8 mouse cellular contexts compared by ENCODE assay signal in the genomic region with DNA sequence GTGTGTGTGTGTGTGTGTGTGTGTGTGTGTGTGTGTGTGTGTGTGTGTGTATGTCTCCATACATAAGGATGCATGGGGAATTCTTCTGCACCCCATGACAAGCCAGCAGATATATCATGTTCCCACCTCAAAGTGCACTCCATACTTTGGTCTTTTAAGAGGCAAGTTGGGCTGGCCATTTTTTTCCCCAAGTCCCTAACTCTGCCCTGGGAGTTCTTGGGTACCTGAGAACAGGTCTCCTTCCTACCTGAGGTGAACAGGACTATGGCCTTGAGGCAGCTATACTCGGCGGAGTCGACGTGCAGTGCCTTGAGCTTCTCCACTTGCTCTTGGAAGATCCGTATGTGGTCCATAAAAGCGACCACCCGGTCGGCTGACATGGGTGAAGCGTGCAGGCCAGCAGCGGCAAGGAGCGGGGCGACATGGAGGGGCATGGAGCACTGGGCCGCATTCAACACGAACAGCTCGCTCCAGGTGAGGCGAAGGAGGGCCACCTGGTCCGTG. TPM values are rescaled to one million over a fixed set of nuclear protein-coding genes. Genes with fewer than 3 reads are reported as not detected.
A peak's percentile ranks its signal among the peaks of the same experiment; 100 is the strongest.
DNase-seq lines count a peak whose midpoint lies in the region; ATAC-seq and TF ChIP-seq lines count a peak whose summit lies in the region.

No protein-coding gene starts in this region.

- peaks cover 22% of the 10 kb centered on the region for H3K9me3 ChIP-seq in megakaryocyte, embryonic 14.5 days
- H3K9me3 ChIP-seq in limb, embryonic 11.5 days (ENCODE audit: control insufficient read depth, low read length): no peaks in the 10 kb centered on the region

- TF ChIP-seq CTCF in olfactory bulb, adult 2 months (IDR thresholded peaks at IDR 0.05; ENCODE audit: insufficient read depth, low read depth, low read length): no peak

- no peak for TF ChIP-seq POLR2A in olfactory bulb, adult 2 months (IDR thresholded peaks at IDR 0.05; ENCODE audit: insufficient read depth, low read depth, low read length)

- 2% methylated on average over 17 of the region's 17 CpGs for WGBS in limb, embryonic 11.5 days
- WGBS in olfactory bulb, adult 2 months: 21% methylated on average over 17 of the region's 17 CpGs

- H3K4me3 ChIP-seq in megakaryocyte, embryonic 14.5 days (replicated peaks): peak overlapping the region; percentile 88
- peak overlapping the region; percentile 76 for H3K4me3 ChIP-seq in limb, embryonic 11.5 days (ENCODE audit: low read depth, low read length)
- H3K4me3 ChIP-seq in olfactory bulb, adult 2 months (ENCODE audit: insufficient read depth, low read depth, low read length): peak overlapping the region; percentile 37

- peak; percentile 41 for DNase-seq in adrenal gland, postnatal 10 days
- DNase-seq in adrenal gland, postnatal 25 days: no peak
- DNase-seq in limb, embryonic 11.5 days (ENCODE audit: low spot score): peak; percentile 61
- DNase-seq in right cerebral cortex, postnatal 25 days: no peak
- DNase-seq in cerebellum, postnatal 36 days: no peak

- no peaks in the 10 kb centered on the region for H3K36me3 ChIP-seq in megakaryocyte, embryonic 14.5 days (replicated peaks; ENCODE audit: low read length)
- no peaks in the 10 kb centered on the region for H3K36me3 ChIP-seq in limb, embryonic 11.5 days (ENCODE audit: control insufficient read depth, insufficient read depth, low read length)

- peak overlapping the region; percentile 92 for H3K4me2 ChIP-seq in limb, embryonic 11.5 days (ENCODE audit: low read depth, severe bottlenecking)

- H3K27me3 ChIP-seq in megakaryocyte, embryonic 14.5 days (replicated peaks): peaks cover 79% of the 10 kb centered on the region
- no peaks in the 10 kb centered on the region for H3K27me3 ChIP-seq in limb, embryonic 11.5 days (ENCODE audit: control insufficient read depth, insufficient read depth, low read length)

- peak overlapping the region; percentile 99 for H3K9ac ChIP-seq in limb, embryonic 11.5 days (ENCODE audit: low read length)

- H3K27ac ChIP-seq in limb, embryonic 11.5 days (replicated peaks; ENCODE audit: low read depth, low read length): peak overlapping the region; percentile 99
- H3K27ac ChIP-seq in olfactory bulb, adult 2 months (ENCODE audit: insufficient read depth, low read depth, low read length): no peak overlapping the region

- ATAC-seq in megakaryocyte, adult 5-6 weeks (ENCODE audit: poor library complexity, severe bottlenecking): no peak
- no peak for ATAC-seq in limb, embryonic 11.5 days (ENCODE audit: insufficient number of reproducible peaks, low FRiP score, low TSS enrichment, low read depth)

- H3K4me1 ChIP-seq in megakaryocyte, embryonic 14.5 days: peaks cover 42% of the 10 kb centered on the region
- peaks cover 9% of the 10 kb centered on the region for H3K4me1 ChIP-seq in limb, embryonic 11.5 days (ENCODE audit: control insufficient read depth, insufficient read depth, low read length)
- H3K4me1 ChIP-seq in olfactory bulb, adult 2 months (ENCODE audit: control insufficient read depth, insufficient read depth, low read length): peaks cover 20% of the 10 kb centered on the region

RNA-seq across cellular contexts. Expression of a gene that starts 9.0 kb away (rescaled TPM):
- 10 to 100 TPM; 78.3 to 79.6 TPM for total RNA-seq in adrenal gland, postnatal 10 days (2021)
- 101 and 117 TPM in 2 replicates for total RNA-seq in adrenal gland, postnatal 25 days (2021)
- 0.43 and 5.4 TPM in 2 replicates for polyA plus RNA-seq in megakaryocyte, embryonic 14.5 days (2012; ENCODE audit: insufficient read depth, low replicate concordance)
- total RNA-seq in megakaryocyte, adult 5-6 weeks (2015): not detected in 2 replicates
- total RNA-seq in megakaryocyte, adult 5-6 weeks (2017): not detected in 2 replicates
- polyA plus RNA-seq in limb, embryonic 11.5 days (2014; fragmentation: Nextera tagmentation; extraction: Ambion mirVana): 71.4 and 79.5 TPM in 2 replicates
- not detected in 2 replicates for polyA plus RNA-seq in olfactory bulb, adult 2 months (2012; ENCODE audit: insufficient read depth, insufficient read length, low replicate concordance, missing spikeins)

Comparison
In these comparisons a context has a peak if more than half of its experiments do, and no peak if none do; other contexts are left out.
1. DNase-seq: peak in adrenal gland, postnatal 10 days (single experiment) and limb, embryonic 11.5 days (single experiment); none in adrenal gland, postnatal 25 days (single experiment), right cerebral cortex, postnatal 25 days (single experiment) and cerebellum, postnatal 36 days (0 of 2).
2. H3K4me3 ChIP-seq: peak in every context shown above with its lines; median percentile 88 in megakaryocyte, embryonic 14.5 days; 76 in limb, embryonic 11.5 days; 37 in olfactory bulb, adult 2 months.
3. RNA of a gene that starts 9.0 kb away (total RNA-seq): 101 to 117 TPM in adrenal gland, postnatal 25 days and 78.3 to 79.6 TPM in adrenal gland, postnatal 10 days; not detected in megakaryocyte, adult 5-6 weeks; every median in the first group is over 10 times any median in the second.